Mouse (Mus musculus) bone marrow, adult 2 months (tissue): ENCODE results near the gene Slc1a2. TPM values are rescaled to one million over a fixed set of nuclear protein-coding genes. Genes with fewer than 3 reads are reported as not detected.

Experiments used
- H3K27ac ChIP-seq: fragments of 200-500 bp; 2 replicates; pipeline ENCODE4 v1.5.1; 2012; ENCODE audit warnings: low read depth, mild to moderate bottlenecking, control low read depth, inconsistent platforms, low read length; ENCODE audit not compliant: control insufficient read depth, poor library complexity, insufficient read depth
- H3K4me1 ChIP-seq: fragments of 200-500 bp; 2 replicates; pipeline ENCODE4 v1.6.1; 2011; ENCODE audit warnings: low read length; ENCODE audit not compliant: control insufficient read depth, insufficient read depth
- H3K4me3 ChIP-seq: fragments of 200-500 bp; replicated peaks from 2 replicates; pipeline ENCODE3; 2011; ENCODE audit warnings: mild to moderate bottlenecking, low read depth, low read length, control low read depth; ENCODE audit not compliant: control insufficient read depth
- CTCF ChIP-seq: fragments of 200-500 bp; IDR thresholded peaks from 2 replicates; pipeline ENCODE4 v1.5.1; 2011; ENCODE audit warnings: low read length, control low read depth; ENCODE audit not compliant: control insufficient read depth, insufficient read depth
- POLR2A ChIP-seq: fragments of 200-500 bp; IDR thresholded peaks from 2 replicates; pipeline ENCODE4 v1.6.1; 2011; ENCODE audit warnings: low read depth, mild to moderate bottlenecking, control low read depth, low read length, borderline replicate concordance; ENCODE audit not compliant: control insufficient read depth
- WGBS: fragments of 180-500 bp; shearing (Covaris S2); methylation state at CpG from one replicate; pipeline ENCODE4 v1.1.7; 2018; 5-methylcytosine and 5-hydroxymethylcytosine counted together
- polyA plus RNA-seq: library from polyadenylated mRNA; stranded (reverse); fragments of >200 nt; gene quantifications from 2 replicates; pipeline ENCODE4 v1.2.4, GENCODE M21; 2011; ENCODE audit warnings: low replicate concordance; ENCODE audit not compliant: missing spikeins, insufficient read depth, insufficient read length

The Slc1a2 gene
- polyA plus RNA-seq, 1 experiment: 1.2 TPM

- 69% methylated on average over 3 of the region's 3 CpGs for WGBS
- TF ChIP-seq POLR2A (no peak), CTCF (no peak)
- no peak overlapping the region for H3K27ac ChIP-seq
- H3K4me1 ChIP-seq: peaks cover 3% of the 10 kb centered on the region
- no peak overlapping the region for H3K4me3 ChIP-seq
Observed at GRCm38 (mm10) chr2:102734055-102734454, 75.6 kb downstream of the Slc1a2 start.

- 77% methylated on average over 2 of the region's 2 CpGs for WGBS
- H3K4me3 ChIP-seq: no peak overlapping the region
- no peak for TF ChIP-seq POLR2A
- TF ChIP-seq CTCF: no peak
- peaks cover 3% of the 10 kb centered on the region for H3K4me1 ChIP-seq
- no peak overlapping the region for H3K27ac ChIP-seq
Observed at GRCm38 (mm10) chr2:102735031-102735430, 76.6 kb downstream of the Slc1a2 start.

GRCm38 (mm10) chr2:102735811-102736210, 77.4 kb downstream of the Slc1a2 start:
- H3K27ac ChIP-seq: no peak overlapping the region
- H3K4me3 ChIP-seq: no peak overlapping the region
- WGBS: 87% methylated on average over 9 of the region's 9 CpGs
- TF ChIP-seq CTCF: no peak
- no peak for TF ChIP-seq POLR2A
- peaks cover 3% of the 10 kb centered on the region for H3K4me1 ChIP-seq

GRCm38 (mm10) chr2:102736490-102736889, 78.0 kb downstream of the Slc1a2 start:
- Histone ChIP-seq H3K4me1 (peaks cover 3% of the 10 kb centered on the region), H3K27ac (no peak overlapping the region; the same call in 1 of the 2 replicates), H3K4me3 (no peak overlapping the region)
- 81% methylated on average over 5 of the region's 5 CpGs for WGBS
- TF ChIP-seq POLR2A (no peak), CTCF (no peak)

- Histone ChIP-seq H3K4me3 (no peak overlapping the region), H3K4me1 (peaks cover 3% of the 10 kb centered on the region), H3K27ac (no peak overlapping the region)
- no peak for TF ChIP-seq CTCF
- no peak for TF ChIP-seq POLR2A
- 22% methylated on average over 1 of the region's 1 CpGs for WGBS
Observed at GRCm38 (mm10) chr2:102738852-102739251, 80.4 kb downstream of the Slc1a2 start.

GRCm38 (mm10) chr2:102742685-102743084, 84.2 kb downstream of the Slc1a2 start:
- no peak overlapping the region for H3K27ac ChIP-seq
- no peak for TF ChIP-seq CTCF
- no peak for TF ChIP-seq POLR2A
- H3K4me1 ChIP-seq: peaks cover 3% of the 10 kb centered on the region
- WGBS: 71% methylated on average over 5 of the region's 5 CpGs
- H3K4me3 ChIP-seq: no peak overlapping the region

GRCm38 (mm10) chr2:102743918-102744696, 85.6 kb downstream of the Slc1a2 start:
- Histone ChIP-seq H3K27ac (no peak overlapping the region), H3K4me3 (no peak overlapping the region), H3K4me1 (peaks cover 3% of the 10 kb centered on the region)
- TF ChIP-seq POLR2A (no peak), CTCF (peak; percentile 37; the same call in 1 of the 2 replicates)
- 38% methylated on average over 10 of the region's 10 CpGs for WGBS

- peaks cover 3% of the 10 kb centered on the region for H3K4me1 ChIP-seq
- no peak overlapping the region for H3K4me3 ChIP-seq
- TF ChIP-seq CTCF (no peak), POLR2A (no peak)
- 23% methylated on average over 7 of the region's 7 CpGs for WGBS
- no peak overlapping the region for H3K27ac ChIP-seq
Observed at GRCm38 (mm10) chr2:102745259-102745906, 86.9 kb downstream of the Slc1a2 start.
